Mouse (Mus musculus): ENCODE data around the gene Slamf6.

DNA sequence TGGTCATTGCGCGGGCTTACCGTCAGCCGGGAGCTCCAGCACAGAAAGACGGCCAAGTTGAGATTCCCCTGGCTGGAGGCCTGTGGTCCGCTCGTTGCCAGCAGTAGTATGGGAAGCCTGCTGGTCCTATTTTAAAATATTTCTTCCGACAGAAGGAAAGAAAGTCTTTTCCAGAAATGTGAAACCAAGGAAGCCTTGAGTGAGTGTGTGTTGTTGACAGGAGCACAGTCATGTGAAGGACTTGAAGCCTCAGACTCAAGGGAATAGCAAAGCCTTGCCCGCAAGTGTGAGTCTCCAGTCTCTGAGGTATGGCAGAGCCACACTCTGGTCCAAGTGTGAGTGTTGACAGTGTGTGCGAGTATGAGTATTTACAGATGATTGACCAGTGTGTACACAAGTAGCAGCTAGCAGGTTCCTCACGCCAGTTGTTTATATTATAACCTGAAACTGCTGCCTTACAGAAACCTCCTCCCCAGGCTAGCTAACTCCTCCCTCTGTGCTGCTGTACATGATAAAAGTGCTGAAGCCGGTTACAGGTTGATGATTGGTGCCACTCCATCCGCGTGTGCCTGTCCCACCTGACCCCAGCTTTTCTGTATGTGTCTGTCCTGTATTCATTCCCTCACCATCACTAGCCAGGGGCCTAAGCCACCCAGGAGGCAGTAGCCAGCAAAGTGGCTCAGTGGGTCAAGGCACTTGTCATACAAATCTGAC, 59.7 kb downstream of the Slamf6 start:
- TF ChIP-seq CTCF (IDR thresholded peaks at IDR 0.05 in 2 of 3, conservative IDR thresholded peaks at IDR 0.05 in 1 of 3; ENCODE audit: control insufficient read depth in 1 of 3, insufficient read depth in 1 of 3, low read depth in 2 of 3, low read length in 3 of 3, poor library complexity in 1 of 3, severe bottlenecking in 1 of 3) (no peak), MAFK (IDR thresholded peaks at IDR 0.05; ENCODE audit: borderline replicate concordance, low read depth, low read length) (no peak), GATA1 (IDR thresholded peaks at IDR 0.05; ENCODE audit: low read depth, low read length) (no peak), POLR2A (IDR thresholded peaks at IDR 0.05; ENCODE audit: control insufficient read depth in 1 of 2, insufficient read depth in 1 of 2, low read depth in 1 of 2, low read length in 2 of 2, poor library complexity in 1 of 2) (no peak), MXI1 (IDR thresholded peaks at IDR 0.05; ENCODE audit: low read depth, low read length) (no peak), MAX (IDR thresholded peaks at IDR 0.05; ENCODE audit: low read length) (no peak), BHLHE40 (IDR thresholded peaks at IDR 0.05; ENCODE audit: borderline replicate concordance, low read depth, low read length) (no peak), ZNF384 (IDR thresholded peaks at IDR 0.05; ENCODE audit: low read depth, low read length) (no peak), JUND (IDR thresholded peaks at IDR 0.05; ENCODE audit: low read depth, low read length) (no peak), USF1 (IDR thresholded peaks at IDR 0.05; ENCODE audit: low read depth, low read length) (no peak), E2F4 (IDR thresholded peaks at IDR 0.05; ENCODE audit: borderline replicate concordance, low read depth, low read length) (no peak), EP300 (IDR thresholded peaks at IDR 0.05; ENCODE audit: low read depth in 1 of 2, low read length in 2 of 2) (no peak), MEF2A (IDR thresholded peaks at IDR 0.05; ENCODE audit: extremely low read depth, insufficient replicate concordance, low read depth, low read length, poor library complexity, severe bottlenecking) (no peak)

Data from MEL (cell line).